Mouse (Mus musculus) forebrain, embryonic 14.5 days (tissue): ENCODE measurements around the gene Dio3. TPM values are rescaled to one million over a fixed set of nuclear protein-coding genes. Genes with fewer than 3 reads are reported as not detected.

Experiments
- ATAC-seq: fragments of 200-750 bp; cut with Nextera tagmentation; 2 replicates; pipeline ENCODE4 v1.8.0; 2017; ENCODE audit warnings: mild to moderate bottlenecking, moderate library complexity
- DNase-seq: peaks from one replicate; pipeline ENCODE4 v3.0.0-alpha.2; 2015; ENCODE audit warnings: low spot score
- H3K27ac ChIP-seq: fragments of 300-500 bp; sonication (generic); 2 replicates; pipeline ENCODE4 v1.5.1; 2014; ENCODE audit warnings: low read depth, mild to moderate bottlenecking, control low read depth, low read length, moderate library complexity
- H3K27me3 ChIP-seq: fragments of 300-500 bp; sonication (generic); replicated peaks from 2 replicates; pipeline ENCODE4 v1.6.1; 2014; ENCODE audit warnings: low read length, control low read depth, mixed read lengths; ENCODE audit not compliant: control insufficient read depth, insufficient read depth
- H3K36me3 ChIP-seq: fragments of 300-500 bp; sonication (generic); 2 replicates; pipeline ENCODE4 v1.6.1; 2014; ENCODE audit warnings: low read length, control low read depth; ENCODE audit not compliant: control insufficient read depth, insufficient read depth
- H3K4me1 ChIP-seq: fragments of 300-500 bp; sonication (generic); 2 replicates; pipeline ENCODE4 v1.6.1; 2014; ENCODE audit warnings: antibody characterized with exemption, low read length, control low read depth; ENCODE audit not compliant: control insufficient read depth, insufficient read depth
- H3K4me2 ChIP-seq: fragments of 300-500 bp; sonication (generic); 2 replicates; pipeline ENCODE4 v1.6.1; 2014; ENCODE audit warnings: mild to moderate bottlenecking, control low read depth, low read length
- H3K4me3 ChIP-seq: fragments of 300-500 bp; sonication (generic); 2 replicates; pipeline ENCODE4 v1.5.1; 2014; ENCODE audit warnings: low read depth, low read length, control low read depth
- H3K9ac ChIP-seq: fragments of 300-500 bp; sonication (generic); 2 replicates; pipeline ENCODE4 v1.6.1; 2014; ENCODE audit warnings: mild to moderate bottlenecking, low read length, control low read depth, moderate library complexity
- H3K9me3 ChIP-seq: fragments of 300-500 bp; sonication (generic); replicated peaks from 2 replicates; pipeline ENCODE4 v1.6.1; 2016; ENCODE audit warnings: low read length, control low read depth, mixed read lengths; ENCODE audit not compliant: control insufficient read depth
- WGBS: fragments of 180-500 bp; shearing (Covaris S2); extraction: QIAGEN DNeasy Blood & Tissue Kit; methylation state at CpG from one replicate; pipeline ENCODE4 v1.1.7; 2014; 5-methylcytosine and 5-hydroxymethylcytosine counted together
- polyA plus RNA-seq: library from polyadenylated mRNA; unstranded; fragments of >200 nt; fragmentation: Nextera tagmentation; extraction: Ambion mirVana; gene quantifications from 2 replicates; pipeline ENCODE4 v1.2.1, GENCODE M21; 2014

Dio3 gene
- 1.1 and 1.3 TPM in 2 replicates for polyA plus RNA-seq

DNA sequence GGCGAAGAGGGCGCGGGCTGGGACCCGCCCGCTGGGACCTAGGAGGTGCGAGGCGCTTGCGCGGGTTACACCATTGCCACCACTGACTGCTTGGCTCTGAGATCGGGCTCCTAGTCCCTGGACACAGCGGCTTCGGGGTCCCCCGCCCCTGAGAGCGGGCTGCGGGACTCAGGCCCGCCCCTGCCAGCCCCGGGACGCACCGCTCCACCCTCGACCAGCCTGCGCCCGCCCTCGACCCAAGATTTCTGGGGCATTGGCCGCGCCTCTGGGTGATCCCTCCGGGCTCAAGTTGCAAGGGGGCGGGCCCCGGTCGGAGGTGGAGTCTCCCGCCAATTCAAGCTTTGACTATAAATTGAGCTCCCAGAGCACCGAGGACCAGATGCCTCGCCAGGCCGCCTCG lies at the start of gene Dio3:
TSS of gene Dio3 (plus strand) at position 216 of the 400 bp plus-strand sequence.
- Histone ChIP-seq H3K4me3 (peak within 1 kb of the TSS; percentile 37), H3K27ac (no peak within 1 kb of the TSS), H3K36me3 (no peaks in the 10 kb centered on the region), H3K4me2 (peak within 1 kb of the TSS; percentile 58), H3K9me3 (no peaks in the 10 kb centered on the region), H3K4me1 (peaks cover 4% of the 10 kb centered on the region; the same call in 1 of the 2 replicates), H3K9ac (peak within 1 kb of the TSS; percentile 37), H3K27me3 (peaks cover 85% of the 10 kb centered on the region)
- ATAC-seq (peak; percentile 65), DNase-seq (peak; percentile 16)
- under 1% methylated on average over 34 of the region's 34 CpGs for whole genome bisulfite sequencing

DNA sequence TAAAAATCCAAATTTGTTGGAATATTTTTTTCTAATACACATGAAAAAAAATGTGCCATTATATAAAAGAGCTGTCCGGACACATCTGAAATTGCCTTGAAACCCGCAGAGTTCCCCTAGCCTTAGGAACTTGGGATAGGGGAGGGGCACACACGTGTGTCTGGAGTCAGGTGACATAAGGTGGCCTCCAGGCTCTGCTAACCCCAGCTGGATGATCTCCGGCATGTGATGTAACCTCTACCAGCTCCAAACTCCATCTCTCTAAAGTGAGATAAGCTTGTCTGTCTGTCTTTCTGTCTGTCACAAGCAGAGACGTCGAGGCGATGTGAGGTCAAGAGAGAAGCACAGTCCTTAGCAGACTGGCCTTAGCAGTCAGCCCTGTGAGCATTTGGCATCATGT lies 48.6 kb upstream of the Dio3 start:
- Histone ChIP-seq H3K9ac (no peak overlapping the region), H3K4me1 (no peaks in the 10 kb centered on the region), H3K27me3 (no peaks in the 10 kb centered on the region), H3K27ac (no peak overlapping the region), H3K9me3 (no peaks in the 10 kb centered on the region), H3K36me3 (no peaks in the 10 kb centered on the region), H3K4me2 (no peak overlapping the region), H3K4me3 (no peak overlapping the region)
- 89% methylated on average over 7 of the region's 7 CpGs for WGBS
- DNase-seq, result no peak
- no peak for ATAC-seq

DNA sequence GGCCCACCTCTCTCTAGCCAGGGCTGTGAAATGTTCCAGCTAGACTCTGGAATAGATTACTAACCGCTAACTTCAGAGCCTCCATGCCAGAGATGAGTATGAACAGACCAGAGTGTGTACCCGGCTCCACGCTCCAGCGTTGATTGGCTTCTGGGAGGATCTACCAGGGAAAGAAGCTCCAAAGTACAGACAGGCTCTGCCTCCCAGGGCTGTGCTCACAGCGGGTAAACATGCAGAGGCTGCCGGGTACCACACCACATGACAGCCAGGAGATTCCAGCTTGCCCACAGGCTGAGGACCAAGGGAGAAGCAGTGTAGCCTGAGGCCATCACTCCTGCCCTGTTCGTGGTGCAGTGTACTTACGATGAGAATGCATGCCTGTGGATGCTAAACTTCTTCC lies 48.1 kb upstream of the Dio3 start:
- no peaks in the 10 kb centered on the region for H3K4me1 ChIP-seq
- H3K27me3 ChIP-seq, result no peaks in the 10 kb centered on the region
- no peaks in the 10 kb centered on the region for H3K36me3 ChIP-seq
- 82% methylated on average over 8 of the region's 8 CpGs for WGBS
- no peak overlapping the region for H3K9ac ChIP-seq
- ATAC-seq (no peak), DNase-seq (no peak)
- H3K27ac ChIP-seq, result no peak overlapping the region
- H3K4me2 ChIP-seq, result no peak overlapping the region
- no peaks in the 10 kb centered on the region for H3K9me3 ChIP-seq
- H3K4me3 ChIP-seq, result no peak overlapping the region

DNA sequence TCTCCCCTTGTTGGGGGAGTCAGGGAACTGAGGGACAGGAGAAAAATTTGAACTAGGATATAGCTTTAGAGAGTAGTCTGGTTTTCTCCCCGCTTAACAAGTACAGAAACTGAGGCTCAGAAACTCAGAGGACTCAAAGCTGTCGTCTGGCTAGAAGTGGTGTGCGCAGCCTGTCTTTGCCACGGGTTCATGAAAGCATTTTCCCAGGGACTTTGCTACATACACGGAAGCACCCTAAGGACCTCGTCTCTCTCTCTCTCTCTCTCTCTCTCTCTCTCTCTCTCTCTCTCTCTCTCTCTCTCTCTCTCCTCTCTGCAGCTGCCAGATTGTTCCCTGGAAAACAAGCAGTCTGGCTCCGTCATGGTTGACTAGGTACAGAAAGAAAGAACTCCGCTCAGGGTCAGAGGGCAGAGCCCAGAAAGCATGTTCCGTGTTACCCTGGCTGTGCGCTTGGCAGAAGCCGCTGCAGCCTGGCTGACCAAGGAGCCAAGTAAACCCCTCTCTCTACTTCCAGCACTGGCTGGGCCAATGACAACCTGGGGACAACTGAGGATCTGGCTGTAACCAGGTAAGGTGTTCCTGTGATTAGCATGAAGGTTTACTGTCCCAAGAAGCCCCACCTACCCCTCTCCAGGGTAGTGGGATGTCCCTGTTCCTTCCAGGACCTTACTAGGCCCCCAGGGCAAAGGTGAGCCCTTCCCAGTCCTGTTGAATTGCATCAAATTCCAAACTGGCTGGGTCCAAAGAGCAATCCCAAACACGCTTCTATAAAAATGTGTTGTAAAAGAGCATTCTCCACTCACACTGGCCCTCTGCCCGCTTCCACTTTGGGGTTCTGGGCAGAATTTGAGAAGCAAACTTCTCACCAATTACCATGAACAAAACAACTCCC lies 46.9 kb upstream of the Dio3 start:
- WGBS, result 47% methylated on average over 13 of the region's 13 CpGs
- no peak overlapping the region for H3K27ac ChIP-seq
- H3K9me3 ChIP-seq, result no peaks in the 10 kb centered on the region
- H3K9ac ChIP-seq, result no peak overlapping the region
- DNase-seq (no peak), ATAC-seq (no peak)
- H3K4me3 ChIP-seq, result no peak overlapping the region
- H3K36me3 ChIP-seq, result no peaks in the 10 kb centered on the region
- H3K4me1 ChIP-seq, result no peaks in the 10 kb centered on the region
- no peaks in the 10 kb centered on the region for H3K27me3 ChIP-seq
- no peak overlapping the region for H3K4me2 ChIP-seq

GRCm38 (mm10) chr12:110235908-110236307 lies 43.0 kb upstream of the Dio3 start:
- Histone ChIP-seq H3K4me1 (no peaks in the 10 kb centered on the region), H3K27ac (no peak overlapping the region), H3K36me3 (no peaks in the 10 kb centered on the region), H3K4me3 (no peak overlapping the region), H3K27me3 (no peaks in the 10 kb centered on the region), H3K4me2 (no peak overlapping the region), H3K9me3 (no peaks in the 10 kb centered on the region), H3K9ac (no peak overlapping the region)
- ATAC-seq (no peak), DNase-seq (no peak)
- 96% methylated on average over 4 of the region's 4 CpGs for WGBS

DNA sequence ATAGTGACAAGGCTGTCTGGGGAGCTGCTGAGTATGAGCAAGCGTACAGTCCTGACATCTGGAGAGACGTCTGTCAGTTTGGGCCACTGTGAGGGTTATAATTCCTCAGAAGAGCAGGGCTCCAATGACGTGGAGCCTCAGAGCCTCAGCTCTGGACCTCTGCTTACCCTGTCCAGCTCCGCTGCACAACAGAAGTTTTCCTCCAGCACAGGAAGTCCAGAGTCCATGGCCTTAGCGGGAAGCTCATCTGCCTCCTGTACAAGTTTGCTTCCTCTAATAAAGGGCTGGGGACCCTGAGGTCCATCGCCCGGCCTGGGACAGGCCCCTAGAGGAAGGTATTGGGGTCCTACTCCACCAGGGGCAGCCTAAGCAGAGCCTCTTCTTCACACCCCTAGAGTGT lies 41.8 kb upstream of the Dio3 start:
- WGBS, result 86% methylated on average over 7 of the region's 7 CpGs
- Histone ChIP-seq H3K36me3 (no peaks in the 10 kb centered on the region), H3K9me3 (no peaks in the 10 kb centered on the region), H3K27me3 (no peaks in the 10 kb centered on the region), H3K9ac (no peak overlapping the region), H3K27ac (no peak overlapping the region), H3K4me2 (no peak overlapping the region), H3K4me1 (no peaks in the 10 kb centered on the region), H3K4me3 (no peak overlapping the region)
- ATAC-seq (no peak), DNase-seq (no peak)

GRCm38 (mm10) chr12:110239358-110239757 lies 39.5 kb upstream of the Dio3 start:
- Histone ChIP-seq H3K27ac (no peak overlapping the region), H3K4me1 (no peaks in the 10 kb centered on the region), H3K4me2 (no peak overlapping the region), H3K36me3 (no peaks in the 10 kb centered on the region), H3K27me3 (no peaks in the 10 kb centered on the region), H3K9ac (no peak overlapping the region), H3K4me3 (no peak overlapping the region), H3K9me3 (no peaks in the 10 kb centered on the region)
- ATAC-seq (no peak), DNase-seq (no peak)
- 94% methylated on average over 5 of the region's 5 CpGs for WGBS

DNA sequence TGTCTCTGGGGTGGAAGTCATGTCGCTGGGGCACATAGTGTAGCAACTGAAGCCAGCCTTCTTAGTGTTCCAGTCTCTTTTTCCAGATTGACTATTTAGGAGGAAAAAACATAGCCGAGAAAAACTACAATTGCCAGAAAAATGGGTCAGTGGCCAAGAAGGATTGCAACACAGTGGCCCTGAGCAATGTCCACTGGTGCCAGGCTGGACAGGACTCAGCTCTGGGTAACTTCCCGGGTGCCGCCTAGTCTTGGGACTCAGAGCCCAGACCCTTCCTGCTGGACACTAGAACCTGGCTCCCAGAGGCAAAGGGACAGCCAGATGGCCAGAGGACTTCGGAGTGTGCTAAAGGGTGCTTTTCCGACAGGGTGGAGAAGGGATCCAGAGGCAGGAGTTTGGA lies 34.3 kb upstream of the Dio3 start:
- no peak overlapping the region for H3K27ac ChIP-seq
- ATAC-seq (no peak), DNase-seq (no peak)
- no peaks in the 10 kb centered on the region for H3K9me3 ChIP-seq
- 91% methylated on average over 6 of the region's 6 CpGs for WGBS
- no peak overlapping the region for H3K9ac ChIP-seq
- no peak overlapping the region for H3K4me3 ChIP-seq
- H3K27me3 ChIP-seq, result no peaks in the 10 kb centered on the region
- no peak overlapping the region for H3K4me2 ChIP-seq
- H3K36me3 ChIP-seq, result no peaks in the 10 kb centered on the region
- H3K4me1 ChIP-seq, result no peaks in the 10 kb centered on the region

DNA sequence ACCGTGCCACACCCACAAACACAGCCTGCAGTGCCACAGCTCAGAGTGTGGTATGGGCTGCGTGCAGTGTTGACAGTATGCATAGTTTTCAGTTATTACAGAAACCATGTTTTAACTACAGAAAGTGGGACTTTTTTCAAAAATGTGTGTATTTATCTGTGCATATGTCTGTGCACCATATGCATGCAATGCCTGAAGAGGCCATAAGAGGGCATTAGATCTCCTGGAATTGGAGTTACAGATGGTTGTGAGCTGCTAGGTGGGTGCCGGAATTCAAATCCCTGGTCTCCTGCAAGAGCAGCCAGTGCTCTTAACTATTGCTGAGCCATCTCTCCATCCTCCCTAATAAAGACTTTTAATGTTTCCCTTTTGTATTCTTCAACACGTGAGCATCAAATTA lies 33.4 kb upstream of the Dio3 start:
- H3K36me3 ChIP-seq, result no peaks in the 10 kb centered on the region
- H3K9ac ChIP-seq, result no peak overlapping the region
- no peak overlapping the region for H3K4me3 ChIP-seq
- DNase-seq (no peak), ATAC-seq (no peak)
- H3K27ac ChIP-seq, result no peak overlapping the region
- H3K4me1 ChIP-seq, result no peaks in the 10 kb centered on the region
- 86% methylated on average over 4 of the region's 4 CpGs for WGBS
- H3K9me3 ChIP-seq, result no peaks in the 10 kb centered on the region
- H3K27me3 ChIP-seq, result no peaks in the 10 kb centered on the region
- H3K4me2 ChIP-seq, result no peak overlapping the region
